Mouse (Mus musculus) kidney, adult 8-10 months (tissue): ENCODE measurements around the gene Dlg2.

Source experiments
- DNase-seq, 2 experiments: peaks; one replicate each; pipeline ENCODE4 v3.0.0; 2022

Dlg2 gene

GRCm38 (mm10) chr7:91962956-91963355 is 1486.5 kb downstream of the Dlg2 start:
- no peak for DNase-seq

DNA sequence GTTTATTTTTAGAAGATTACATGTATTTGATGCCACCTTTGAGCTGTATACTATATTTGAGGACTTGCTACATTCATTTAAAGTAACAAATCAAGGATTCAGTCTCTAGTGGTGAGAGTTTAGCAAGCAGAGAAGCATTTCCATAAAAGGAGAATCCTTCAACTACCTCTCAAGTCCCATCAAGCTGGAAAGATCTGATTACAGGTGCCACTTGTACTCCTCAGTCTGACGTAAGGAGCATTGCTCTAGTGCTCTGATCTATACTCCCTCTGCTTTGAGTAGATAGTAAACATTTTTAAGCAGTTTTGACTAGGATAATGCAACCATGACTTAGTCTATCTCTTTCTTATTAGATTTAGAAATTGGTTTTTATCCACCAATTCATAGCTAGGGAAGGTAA is 1496.5 kb downstream of the Dlg2 start:
- no peak for DNase-seq

- DNase-seq = no peak
These were observed 1527.4 kb downstream of the Dlg2 start for GRCm38 (mm10) chr7:92003769-92004455.

DNA sequence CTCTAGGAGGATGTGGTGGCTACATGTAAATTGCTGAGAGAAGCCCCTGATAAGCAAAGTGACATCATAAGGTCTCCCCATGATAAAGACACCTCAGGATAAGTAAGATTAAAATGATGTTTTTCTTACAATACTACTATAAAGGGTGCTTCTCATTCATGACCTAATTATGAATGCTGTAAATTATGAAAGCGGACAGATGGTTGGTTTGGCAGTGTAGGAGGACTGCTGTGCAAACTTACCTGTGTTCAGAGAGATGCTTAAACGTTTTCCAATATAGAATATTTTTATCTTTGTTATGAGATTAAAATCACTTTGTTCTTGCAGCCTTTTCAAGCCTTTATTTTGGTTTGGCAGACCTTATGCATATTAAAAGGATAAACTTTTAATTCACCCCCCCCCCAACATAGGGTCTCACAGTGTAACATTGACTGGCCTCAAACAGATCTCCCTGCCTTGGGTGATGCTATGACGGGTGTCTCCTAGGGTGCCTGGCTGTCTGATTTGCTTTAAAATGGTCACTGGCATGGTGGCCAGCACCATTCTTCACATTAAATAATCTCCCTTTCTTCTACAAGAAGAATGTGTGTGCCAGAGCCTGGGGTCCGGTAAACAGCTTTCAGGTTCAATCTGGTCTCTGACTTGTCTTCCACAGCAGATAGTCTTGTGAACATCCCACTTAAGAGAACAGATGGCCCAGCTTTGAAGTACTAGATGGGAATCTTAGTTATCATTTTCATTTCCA is 1529.4 kb downstream of the Dlg2 start:
- DNase-seq = no peak

GRCm38 (mm10) chr7:92008702-92009101 is 1532.2 kb downstream of the Dlg2 start:
- DNase-seq = no peak

GRCm38 (mm10) chr7:92024928-92025327 is 1548.5 kb downstream of the Dlg2 start:
- DNase-seq = no peak

GRCm38 (mm10) chr7:92025465-92026056 is 1549.1 kb downstream of the Dlg2 start:
- no peak for DNase-seq

DNA sequence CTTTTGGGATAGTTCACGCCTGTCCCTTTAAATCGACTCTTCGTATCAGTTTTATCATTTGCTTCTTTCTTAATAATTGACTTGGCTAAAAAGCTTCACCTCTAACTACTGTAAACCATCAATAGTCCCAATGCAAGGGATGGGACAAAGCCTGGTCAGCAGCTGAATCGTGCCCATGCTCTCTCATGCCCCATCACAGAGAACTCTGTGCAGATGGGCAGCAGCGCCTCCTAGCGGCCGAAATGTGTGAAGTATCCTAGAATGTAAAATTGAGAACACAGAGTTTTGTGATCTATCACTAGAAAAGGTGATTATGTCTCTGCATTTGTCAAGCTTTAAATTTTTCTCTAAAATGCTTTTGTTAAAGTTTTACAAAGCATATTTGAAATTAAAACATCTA is 1550.6 kb downstream of the Dlg2 start:
- peak; percentile 4 to 50 for DNase-seq

DNA sequence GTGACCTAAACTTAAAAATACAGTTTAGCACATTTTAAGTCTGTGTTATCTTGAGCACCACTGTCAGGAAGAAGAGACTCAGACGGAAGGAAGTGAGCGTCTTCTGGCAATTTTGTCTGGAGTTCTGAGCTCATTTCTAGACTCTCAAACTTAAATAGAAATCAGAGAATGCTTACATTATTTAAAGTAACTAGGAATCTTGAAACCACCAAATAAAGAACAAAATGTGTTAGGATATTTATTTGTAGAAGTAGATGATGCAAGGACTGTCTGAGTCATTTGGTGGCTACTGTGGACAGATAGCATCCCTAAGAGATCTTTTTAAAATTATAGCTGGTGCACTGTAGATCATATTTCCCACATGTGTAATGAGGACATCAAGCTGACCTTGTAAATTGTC is 1557.8 kb downstream of the Dlg2 start:
- DNase-seq = no peak

- DNase-seq = no peak
These were observed 1563.7 kb downstream of the Dlg2 start for GRCm38 (mm10) chr7:92040187-92040586.

- DNase-seq = no peak
These were observed 1564.4 kb downstream of the Dlg2 start for GRCm38 (mm10) chr7:92040785-92041411.

DNA sequence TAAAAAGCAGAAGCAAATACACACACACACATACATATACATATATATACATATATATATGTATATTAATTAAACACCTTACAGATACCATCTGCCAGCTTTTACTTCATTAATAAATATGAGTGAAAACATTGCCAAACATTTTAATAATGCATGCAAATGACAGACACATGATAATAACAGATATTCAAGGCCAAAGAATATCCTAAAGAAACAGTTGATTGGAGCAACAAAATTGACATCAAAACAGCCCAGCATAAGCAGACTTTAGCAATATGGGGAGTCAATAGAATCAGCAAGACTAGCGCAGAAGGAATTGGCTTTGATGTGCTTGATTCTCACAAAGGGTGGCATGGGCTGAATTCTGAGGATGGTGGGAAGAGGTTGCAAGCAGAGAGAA is 1568.5 kb downstream of the Dlg2 start:
- no peak for DNase-seq

DNA sequence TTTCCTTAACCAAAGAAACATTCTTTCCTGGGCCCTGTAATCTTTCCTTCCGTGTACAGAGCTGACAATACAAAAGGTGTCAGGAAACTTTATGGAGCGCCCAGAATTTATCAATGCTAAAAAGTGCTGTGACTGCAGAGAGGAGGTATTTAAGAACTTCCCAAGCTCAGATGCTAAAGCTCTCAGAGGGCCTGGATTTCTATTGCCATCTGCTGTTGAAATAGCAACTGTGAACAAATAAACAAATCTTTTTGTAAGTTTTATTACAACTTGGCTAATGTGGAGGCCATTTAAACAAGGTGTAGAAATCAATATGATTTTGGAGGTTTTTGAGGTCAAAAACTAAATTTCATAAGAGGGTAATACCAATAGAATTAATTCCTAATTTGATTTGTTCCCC is 1570.8 kb downstream of the Dlg2 start:
- no peak for DNase-seq

GRCm38 (mm10) chr7:92048876-92049275 is 1572.4 kb downstream of the Dlg2 start:
- no peak for DNase-seq

DNA sequence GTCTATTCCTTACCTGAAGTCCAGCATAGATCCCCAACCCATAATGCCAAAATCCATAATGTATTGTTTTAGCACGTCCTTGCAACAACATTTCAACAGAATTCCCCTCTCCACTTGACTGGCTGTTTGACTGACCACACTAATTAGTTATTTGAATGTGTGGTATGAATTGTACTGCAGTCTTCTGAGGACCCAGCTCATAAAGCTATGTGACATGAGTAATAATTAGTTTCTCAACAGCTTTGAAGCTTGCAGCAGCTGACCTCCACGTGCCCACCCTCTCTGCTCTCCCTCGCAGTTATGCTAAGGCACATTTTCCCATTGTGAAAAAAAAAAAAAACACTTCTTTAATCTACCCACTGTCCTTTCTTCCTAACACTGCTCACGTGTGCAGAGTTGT is 1590.4 kb downstream of the Dlg2 start:
- DNase-seq = no peak

- no peak for DNase-seq
These were observed 1611.0 kb downstream of the Dlg2 start for GRCm38 (mm10) chr7:92087429-92087828.

DNA sequence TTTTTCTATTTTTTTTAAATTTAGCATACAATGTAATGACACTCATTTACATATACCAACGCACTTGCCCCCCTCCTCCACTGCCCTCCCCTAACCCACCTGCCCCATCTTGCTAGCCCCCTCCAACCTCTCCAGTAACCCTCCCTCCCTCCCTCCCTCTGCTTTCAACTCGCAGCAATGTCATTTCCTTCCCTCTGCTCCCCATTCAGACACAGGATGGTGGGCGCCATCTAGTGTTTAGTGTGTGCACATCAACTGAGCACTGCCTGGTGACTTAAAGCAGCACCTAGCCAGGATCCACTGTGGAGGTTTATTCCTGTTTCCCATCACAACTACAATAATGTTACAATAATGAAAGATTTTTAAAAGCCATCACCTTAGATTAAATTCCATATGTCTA is 1617.4 kb downstream of the Dlg2 start:
- peak; percentile 18 to 62 for DNase-seq

GRCm38 (mm10) chr7:92095198-92095597 is 1618.7 kb downstream of the Dlg2 start:
- no peak for DNase-seq

GRCm38 (mm10) chr7:92100847-92101246 is 1624.4 kb downstream of the Dlg2 start:
- no peak for DNase-seq

DNA sequence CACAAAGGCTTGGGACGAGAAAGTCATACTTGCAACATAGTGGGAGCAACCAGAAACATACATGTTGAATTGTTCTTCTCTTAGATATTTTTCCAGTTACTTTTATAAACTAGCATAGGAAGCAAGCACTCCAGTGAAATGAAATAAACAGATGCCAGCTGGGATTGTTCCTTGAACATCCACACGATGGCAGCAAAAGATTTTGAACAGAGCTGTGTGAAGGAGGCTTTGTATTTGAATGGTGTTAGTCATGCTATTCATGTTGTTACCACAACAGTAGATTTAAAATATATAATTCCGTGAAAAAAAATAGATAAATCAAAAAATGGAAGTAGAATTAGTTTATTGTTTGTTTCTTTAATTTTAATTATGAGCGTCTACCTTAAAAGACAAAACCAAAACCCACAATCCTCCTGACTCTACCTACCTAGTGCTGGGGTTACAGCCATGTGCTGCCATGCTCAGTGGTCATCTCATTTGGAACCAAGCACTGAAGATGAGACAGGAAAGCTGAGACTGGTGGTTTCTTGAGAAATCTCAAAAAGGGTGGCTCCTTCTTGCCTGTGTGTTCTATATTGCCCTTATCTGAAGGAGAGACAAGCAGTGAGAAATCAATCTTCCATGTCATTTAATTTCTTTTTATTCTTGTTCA is 1626.5 kb downstream of the Dlg2 start:
- peak; percentile 34 to 55 for DNase-seq

DNA sequence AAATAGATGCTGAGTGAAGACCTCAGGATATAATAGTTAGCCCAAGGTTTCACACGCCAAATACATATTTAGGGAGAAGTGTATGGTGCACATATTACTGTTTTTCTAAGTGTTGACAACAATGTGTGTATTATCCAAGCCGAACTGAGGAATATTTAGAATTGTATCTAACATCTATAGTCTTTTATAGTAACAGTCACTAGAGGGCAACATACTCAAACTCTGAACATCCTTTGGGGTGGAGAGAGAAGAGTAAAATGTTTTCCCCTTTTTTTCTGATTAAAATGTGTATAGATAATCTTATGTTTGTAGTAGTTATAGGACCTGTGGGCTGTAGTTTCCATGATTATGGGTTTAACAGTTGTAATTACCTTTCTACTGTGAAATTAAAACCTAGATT is 1629.0 kb downstream of the Dlg2 start:
- no peak for DNase-seq

GRCm38 (mm10) chr7:92105956-92106355 is 1629.5 kb downstream of the Dlg2 start:
- DNase-seq = no peak

GRCm38 (mm10) chr7:92113065-92113464 is 1636.6 kb downstream of the Dlg2 start:
- no peak for DNase-seq
